Mouse (Mus musculus): ENCODE data around the gene Stk24. TPM values are rescaled to one million over a fixed set of nuclear protein-coding genes. Genes with fewer than 3 reads are reported as not detected.

Gene Stk24
- total RNA-seq, 1 experiment from 2014 or later, result 110 TPM

DNA sequence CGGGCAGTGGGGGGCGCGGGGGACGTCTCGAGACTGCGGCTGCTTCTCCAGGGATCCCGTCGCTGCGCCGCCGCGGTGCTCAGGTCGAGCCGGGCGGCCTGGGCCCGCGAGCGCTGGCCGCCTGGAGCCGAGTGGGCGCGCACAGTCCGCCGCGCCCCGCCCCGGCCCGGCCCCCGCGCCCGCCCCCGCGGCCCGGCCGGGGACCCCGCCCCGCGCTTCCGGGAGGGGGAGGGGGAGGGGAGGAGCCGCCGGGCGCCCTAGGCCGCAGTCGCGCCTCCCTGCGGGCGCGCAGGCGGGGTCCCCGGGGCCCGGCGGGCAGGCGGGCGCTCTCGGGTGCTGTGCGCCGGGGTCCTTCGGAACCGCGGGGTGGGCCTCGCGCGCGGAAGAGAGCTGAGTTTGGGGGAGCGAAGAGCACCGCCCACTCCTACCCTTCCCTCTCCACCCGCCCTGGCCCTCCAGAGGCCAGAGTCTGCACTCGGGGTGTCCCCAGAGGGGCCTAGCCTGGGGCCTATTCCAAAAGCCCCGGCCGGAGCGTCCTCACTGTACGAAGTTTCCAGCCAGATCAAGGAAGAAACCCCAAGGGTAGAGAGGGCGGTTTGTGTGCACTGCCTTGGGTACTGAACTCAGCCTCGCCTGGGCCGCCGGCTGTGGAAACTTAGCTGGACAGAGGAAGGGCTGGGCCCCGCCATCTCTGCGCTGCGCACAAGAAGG, 540 bp downstream of the Stk24 start:
- DNase-seq, result peak; percentile 89

DNA sequence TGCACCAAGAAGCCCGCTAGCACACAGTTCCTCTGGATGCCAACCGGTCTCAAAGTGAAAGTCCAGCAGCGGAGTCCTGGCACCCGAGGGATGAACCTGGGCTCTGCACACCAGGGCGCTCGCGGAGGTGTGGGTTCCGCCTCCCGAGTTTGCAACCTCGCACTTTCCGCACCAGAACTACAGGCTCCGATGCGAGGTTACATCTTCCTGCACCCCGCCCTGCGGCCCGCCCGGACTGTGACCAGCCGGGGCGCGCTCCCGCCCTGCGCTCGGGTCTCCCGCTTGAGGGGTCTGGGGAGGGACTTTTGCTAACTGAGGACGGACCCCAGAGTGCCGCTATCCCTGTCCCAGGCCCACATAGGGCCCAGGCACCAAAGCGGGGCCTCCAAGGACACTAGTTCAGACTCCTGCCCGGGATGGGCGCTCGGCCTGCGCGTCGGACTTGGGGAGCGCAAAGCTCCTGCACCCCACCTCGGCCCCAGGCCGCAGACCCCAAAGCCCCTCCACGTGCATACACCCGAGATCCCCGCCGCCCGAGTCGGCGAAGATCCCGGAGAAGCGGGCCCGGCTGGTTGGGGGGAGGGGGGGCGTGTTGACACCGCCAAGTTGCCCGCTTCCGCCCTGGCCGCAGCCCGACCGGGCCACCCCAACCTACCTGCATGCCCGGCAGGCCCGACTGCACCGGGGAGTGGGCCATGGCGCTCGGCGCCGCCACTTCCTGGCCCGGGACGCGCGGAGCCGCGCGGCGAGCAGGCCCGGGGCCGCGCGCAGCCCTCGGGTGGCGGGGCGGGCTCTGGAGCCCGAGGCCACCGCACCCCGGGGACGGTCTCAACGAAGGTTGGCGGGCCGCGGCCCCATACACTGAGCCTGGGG, 1.3 kb downstream of the Stk24 start:
- peak; percentile 68 for DNase-seq

DNA sequence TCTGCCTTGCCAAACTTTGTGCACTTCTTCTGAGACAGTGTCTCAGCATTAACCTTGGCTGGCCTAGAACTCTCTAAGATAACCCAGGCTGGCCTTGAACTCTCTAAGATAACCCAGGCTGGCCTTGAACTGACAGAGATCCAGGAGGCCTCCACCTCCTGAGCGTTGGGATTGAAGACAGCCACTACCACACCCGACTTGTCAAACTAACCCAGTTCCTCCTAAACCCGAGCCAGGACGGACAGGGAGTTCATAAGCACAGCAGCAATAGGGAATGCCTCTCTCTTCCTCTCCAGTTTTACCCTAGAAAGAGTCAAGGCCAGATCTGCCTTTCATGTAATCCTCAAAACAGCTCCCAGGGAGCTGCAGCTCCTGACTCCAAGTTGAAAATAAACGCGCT, 3.2 kb downstream of the Stk24 start:
- no peak for DNase-seq

DNA sequence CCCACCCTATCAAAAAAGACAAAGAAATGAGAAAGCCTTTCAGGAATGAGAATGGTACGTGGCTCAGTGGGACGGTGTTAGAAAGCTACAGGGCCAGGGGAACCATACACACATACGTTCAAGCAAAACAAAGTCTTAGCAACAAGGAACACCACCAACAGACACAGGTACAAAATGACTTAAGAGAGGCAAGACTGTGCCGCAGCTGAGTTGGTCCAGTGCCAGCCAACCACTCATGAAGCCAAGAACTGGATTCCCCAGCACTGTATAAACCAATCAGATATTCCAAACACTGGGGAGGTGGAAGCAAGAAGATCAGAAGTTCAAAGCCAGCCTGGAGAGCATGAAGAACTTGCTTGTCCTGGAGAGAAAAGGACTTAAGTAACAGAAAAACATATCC, 5.9 kb downstream of the Stk24 start:
- DNase-seq, result peak; percentile 46

DNA sequence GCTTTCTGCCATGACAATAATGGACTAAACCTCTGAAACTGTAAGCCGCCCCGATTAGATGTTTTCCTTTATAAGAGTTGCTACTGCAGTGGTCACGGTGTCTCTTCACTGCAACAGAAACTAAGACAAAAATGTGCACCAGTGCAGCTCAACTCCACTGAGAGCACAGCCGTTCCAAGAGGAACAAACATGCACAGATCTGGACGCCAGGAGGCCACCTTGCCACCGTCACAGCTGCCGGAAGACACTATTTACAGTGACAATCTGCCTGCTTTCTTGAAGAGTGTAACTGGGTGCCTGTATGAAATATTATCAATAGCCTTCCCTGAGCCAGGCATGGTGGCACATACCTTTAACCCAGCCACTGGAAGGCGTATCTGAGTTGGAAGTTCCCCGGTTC, 6.8 kb downstream of the Stk24 start:
- no peak for DNase-seq

DNA sequence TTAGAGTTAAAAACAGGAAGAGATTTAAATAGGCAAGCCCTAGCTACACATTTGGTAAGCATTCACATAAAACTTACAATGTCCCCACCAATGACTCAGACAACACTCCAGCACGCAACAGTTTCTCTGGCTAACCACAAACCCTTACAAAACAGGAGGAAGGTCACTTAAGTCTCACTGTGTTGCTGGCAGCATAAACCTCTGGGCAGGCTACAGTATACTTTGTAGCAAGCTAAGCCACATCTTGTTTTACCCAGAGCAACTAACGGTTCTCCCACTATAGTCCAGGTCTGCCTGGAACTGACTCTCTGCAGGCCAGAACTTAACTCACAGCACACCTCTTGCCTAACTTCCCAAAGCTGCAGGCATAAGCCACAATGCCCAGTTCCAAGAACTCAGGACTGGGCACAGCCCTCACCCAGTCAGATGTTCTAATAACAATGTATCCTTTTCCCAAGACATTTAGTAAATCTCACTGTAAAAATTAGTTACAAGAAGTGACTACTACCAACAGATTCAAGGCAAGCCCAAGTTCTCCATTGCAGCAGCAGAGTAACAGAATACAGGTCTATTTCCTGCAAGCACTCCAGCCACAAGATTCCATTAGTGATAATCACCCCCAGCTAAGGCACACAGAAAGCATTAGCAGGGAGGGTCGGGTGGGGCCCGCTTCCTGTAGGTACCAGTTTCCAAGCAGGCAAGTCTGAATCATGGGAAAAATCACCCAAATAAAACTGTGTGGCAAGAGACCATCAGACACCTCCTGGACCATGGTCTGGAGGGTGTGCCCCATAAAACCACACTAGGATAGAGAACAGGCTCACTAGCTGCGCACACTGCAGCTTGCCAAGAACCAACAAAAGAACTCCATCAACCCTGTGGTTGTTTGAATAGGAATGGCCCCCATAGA, 7.6 kb downstream of the Stk24 start:
- DNase-seq, result no peak

DNA sequence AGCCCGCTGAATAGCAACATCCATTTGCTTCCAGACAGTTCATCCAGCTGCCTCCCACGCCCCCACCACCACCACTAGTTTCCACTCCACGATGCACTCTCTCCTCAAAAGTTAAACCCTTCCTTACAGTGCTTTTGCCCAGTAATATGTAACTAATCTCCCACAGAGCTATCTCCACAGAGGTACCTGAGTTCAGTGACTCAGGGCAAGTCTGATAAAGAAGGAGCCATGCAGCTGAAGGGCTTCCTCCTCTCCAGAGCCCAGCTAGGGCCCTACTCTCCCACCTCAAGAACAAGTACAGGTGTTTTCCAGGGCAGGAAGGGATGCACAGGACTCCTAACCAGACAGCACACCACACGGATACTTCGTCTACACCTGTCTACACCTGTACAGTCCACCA, 10.4 kb downstream of the Stk24 start:
- no peak for DNase-seq

DNA sequence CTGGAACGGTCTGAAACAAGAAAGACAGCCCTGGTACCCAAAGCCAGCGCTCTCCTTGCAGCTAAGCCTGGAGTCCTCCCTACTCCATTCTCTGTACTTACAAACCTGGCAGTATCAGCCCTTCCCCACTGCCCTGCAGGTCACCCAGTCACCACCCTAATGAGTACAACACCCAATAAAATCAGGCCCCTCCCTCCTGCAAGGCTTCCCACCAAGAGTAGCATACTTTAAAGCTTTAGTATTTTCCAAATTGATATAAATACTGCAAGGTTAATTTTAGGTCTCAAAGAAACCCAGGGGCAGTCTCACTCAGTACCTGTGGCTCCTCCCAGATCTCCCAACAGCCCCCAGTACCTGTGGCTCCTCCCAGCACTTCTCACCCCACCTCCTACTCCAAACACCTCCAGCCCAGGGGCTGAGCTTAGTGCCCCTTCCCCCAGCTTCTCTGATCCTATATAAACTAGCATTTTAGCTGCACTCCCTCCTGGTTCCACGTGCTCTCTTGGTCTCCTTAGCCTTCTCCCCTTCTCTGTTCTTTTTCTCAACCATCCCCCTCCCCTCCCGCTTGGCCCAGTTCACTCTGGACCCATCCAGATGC, 11.6 kb downstream of the Stk24 start:
- no peak for DNase-seq

DNA sequence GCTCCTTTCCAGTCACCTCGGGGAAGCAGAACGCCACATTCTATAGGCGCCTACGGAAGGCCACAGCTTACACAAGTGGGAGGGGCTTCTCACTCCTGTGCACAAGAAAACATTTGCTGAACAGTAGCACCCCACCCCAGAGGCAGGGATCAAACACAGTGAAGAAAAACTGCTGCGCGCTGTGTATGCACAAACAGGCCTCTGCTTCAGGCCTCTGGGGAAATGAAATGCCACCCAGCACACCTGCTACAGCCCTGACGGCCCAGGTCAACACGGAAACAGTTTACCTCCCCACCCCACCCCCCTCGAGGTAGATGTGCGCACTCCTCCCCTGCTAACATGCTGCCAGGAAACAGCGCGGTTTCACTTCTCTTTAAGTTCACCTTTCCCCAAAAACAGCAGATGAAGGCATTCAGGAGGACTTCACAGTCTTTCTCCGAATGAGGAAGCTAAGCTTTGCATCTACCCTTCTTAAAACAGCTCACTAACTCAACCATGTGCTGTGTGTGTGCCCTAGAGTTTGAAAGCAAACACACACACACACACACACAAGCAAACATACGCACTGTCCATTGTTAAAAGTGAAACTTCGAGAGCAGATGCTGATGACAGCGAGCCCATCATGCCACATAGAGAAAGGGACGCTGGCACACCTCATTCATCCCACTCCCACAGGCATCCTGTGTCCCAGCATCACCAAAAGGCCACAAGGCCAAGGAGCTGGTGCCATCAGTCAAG, 13.7 kb downstream of the Stk24 start:
- no peak for DNase-seq

DNA sequence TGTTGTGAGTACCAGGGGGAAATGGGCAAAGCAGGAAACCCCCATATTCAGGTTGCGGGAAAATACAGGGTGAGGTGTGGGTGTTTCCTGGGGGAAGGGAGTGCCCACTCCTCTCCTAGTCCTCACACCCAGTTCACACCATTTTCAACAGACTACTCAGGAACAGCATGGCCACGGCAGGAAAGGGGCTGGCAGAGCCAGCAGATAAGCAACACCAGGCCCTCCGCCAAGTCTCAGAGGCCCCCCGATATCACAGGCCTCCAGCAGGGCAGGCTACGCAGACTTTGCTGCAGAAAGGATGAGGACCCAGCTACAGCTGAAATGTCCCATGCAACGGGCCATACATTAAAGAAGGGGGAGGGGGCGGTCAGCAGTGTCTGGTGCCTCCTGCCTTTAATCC, 14.4 kb downstream of the Stk24 start:
- DNase-seq, result no peak

DNA sequence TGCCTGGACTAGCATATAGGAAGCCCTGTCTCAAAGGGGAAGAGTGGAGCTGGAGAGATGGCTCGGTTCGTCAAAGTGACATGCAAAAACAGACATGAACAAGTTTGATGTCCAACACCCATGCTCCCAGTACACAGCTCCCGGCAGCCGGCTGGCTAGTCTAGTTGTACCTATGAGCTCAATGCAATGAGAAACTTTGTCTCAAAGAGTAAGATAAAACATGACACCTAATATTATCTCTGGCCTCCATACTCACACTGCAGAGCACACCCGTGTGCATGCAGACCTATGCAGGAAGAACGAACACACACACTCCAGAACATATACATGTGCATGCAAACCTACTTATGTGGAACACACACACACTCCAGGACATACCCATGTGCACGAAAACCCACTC, 15.5 kb downstream of the Stk24 start:
- no peak for DNase-seq

DNA sequence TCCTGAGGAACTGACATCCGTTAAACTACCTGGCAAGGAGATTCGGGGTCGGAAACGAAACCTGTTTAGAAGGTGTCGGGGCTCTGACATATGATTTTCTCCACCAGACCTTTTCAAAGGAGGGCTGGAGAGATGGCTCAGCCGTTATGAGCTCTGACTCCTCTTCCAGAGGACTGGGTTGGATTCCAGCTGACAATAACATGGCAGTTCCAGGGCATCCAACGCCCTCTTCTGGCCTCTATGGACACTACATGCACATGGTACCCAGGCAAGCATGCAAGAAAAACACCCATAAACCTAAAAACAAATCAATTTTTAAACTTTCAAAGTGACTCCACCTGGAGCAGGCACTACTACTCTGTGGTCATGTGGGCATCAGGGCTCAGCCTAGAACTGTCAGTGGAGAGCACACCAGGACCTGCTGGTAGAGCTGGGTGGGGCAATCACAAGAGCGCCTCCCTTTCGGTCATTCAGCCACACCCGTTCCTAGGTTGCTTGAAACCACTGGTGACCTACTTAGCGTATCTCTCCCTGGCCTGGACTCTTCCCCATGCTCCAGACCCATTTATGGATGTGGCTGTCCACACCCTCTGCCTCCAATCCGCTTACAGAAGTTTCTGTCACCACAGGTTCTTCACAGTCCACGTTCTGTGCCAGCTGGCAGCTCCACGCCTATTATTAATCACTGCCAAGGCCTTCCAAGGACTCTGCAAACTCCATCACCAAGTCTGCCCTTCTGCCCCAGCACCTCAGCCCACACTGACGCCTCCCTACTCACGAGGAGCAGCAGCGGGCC, 18.3 kb downstream of the Stk24 start:
- DNase-seq, result peak; percentile 83

DNA sequence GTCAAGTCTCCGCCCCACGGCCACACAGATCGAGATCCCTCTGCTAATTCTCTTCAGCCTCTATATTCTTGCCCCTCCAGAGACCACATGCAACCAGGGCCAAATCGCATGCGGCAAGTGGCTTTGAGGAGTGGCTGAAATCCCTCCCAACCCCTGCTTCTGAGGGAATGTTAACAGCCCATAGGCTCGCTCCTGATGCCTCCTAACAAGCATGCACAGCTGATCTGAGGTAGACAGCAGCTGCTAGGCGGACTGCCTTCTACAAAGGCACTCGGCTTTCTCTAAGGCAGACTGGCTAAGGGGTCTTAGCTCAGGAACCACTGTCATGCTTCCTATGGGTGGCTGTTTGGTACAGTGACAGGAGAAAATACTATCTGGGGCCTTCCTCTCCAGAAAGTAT, 20.0 kb downstream of the Stk24 start:
- no peak for DNase-seq

DNA sequence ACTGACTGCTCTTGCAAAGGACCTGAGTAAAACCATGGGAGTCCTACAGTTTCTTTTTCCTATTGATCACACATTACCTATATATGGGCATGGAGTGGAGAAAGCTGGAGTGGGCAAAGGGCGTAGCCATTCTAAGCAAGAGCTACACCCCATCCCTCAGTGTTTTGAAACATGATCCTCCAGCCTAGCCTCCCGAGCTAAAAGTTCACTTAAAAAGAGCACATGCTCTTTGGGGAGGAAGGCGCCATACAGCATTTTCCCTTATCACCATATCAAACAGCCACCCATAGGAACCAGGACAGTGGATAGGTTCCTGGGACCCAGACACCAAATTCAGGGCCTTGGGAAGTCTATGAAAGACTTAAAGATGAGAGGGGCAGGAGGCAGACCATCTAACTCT, 20.8 kb downstream of the Stk24 start:
- DNase-seq, result no peak

DNA sequence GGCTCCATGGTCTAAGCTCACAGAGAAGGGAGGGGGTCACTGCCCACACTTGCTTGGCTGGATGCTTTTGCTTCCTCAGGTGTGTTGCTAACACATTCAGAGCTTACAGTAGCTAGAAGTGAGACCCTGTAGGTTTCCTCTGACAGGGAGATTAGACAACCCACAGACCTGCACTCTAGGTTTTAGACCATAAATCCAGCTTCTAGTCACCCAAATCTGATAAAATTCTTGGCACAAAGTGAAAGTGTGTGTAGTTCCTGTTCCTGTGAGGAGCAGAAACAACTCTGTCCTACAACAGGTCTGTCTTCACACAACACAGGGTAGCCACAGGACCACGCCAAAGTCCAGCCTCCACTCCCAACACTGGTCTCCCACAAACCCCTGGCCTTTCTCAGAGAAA, 21.5 kb downstream of the Stk24 start:
- no peak for DNase-seq

DNA sequence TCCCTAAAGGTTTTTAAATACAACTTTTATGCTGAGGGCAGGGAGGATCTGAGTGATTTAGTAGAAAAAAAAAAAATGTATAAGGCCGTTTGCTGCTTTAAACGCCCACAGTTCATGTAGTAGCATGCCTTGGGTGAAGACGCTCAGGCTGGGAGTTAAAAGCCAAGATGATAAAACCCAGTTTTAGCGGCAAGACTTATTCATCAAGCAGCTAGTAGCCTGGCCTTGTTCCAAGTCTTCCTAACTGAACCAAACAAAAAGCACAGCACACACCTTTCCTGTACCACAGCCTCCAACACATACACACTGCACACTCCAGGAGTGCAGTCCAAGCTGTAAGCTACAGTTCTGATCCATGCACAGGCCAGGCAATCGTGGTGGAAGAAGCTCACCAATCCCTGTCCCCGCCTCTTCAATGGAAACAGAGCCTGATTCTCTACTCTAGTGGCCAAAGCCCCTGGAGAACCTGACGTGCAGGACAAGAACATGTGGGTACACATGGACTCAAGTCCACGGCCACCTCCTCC, 23.4 kb downstream of the Stk24 start:
- no peak for DNase-seq

DNA sequence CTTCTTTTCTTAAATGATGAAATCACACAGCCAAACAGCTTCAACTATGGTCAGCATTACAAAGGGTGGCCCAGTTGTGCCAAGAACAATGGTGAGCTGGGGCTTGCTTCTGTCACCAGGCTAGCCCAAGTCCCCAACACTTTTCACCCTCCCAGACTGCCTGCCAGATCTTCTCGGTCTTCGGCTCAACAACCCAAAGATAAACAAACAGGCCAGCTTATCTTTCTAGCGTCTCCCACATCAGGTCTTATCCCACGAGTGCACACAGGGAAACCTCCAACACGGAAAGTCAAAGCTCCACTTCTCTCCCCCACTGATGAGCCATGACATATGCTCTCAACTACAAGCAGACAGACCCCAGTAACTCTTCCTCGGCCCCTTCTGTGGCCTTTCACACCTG, 24.1 kb downstream of the Stk24 start:
- DNase-seq, result no peak

DNA sequence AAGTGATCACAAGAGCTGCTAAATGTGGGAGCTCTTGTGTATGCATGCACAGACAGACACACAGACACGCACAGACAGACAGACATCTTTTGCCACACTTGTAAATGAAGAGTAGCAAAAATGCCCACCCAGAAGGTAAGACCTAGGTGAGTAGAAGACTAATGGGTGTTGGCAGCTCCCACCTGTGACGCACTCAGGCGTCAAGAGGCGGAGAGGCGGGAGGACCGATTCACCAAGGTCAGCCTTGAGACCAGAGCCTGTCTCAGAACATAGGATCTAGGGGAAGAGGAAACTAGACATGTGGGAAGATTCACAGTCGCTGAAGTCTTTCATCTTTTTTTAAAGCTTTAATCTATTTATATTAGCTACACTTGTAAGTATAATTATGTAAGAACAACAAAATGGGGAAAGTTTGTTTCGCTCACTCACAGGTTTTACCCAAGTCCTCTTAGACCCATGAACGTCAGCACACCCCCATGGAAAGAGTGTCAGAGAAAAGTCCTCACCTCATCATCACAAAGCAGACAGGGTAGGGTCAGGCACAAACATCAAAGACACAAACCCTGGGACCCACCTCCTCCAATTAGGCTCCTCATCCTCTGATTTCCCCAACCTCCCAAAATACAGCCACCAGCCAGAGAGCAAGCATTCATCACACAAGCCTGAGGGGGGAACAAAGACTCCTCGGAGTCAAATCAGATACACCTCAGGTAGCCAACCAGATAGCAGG, 26.0 kb downstream of the Stk24 start:
- peak; percentile 59 for DNase-seq

DNA sequence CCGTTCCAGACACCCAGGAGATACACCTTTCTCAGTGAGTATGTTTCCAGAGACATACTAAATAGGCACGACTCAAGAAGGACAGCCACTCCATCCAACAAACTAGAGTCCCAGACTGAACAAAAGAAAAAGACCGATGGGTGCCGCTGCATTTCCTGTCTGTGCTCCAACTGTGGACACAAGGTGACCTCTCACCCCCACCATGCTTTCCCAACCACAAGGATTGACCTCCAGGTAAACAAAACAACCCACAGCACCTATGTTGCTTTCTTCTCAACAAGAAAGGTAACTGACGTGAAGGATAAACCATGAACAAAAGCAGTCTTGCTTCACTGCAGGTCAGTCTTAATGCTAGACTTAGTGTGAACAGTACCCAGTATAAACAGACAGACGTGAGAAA, 27.1 kb downstream of the Stk24 start:
- no peak for DNase-seq

DNA sequence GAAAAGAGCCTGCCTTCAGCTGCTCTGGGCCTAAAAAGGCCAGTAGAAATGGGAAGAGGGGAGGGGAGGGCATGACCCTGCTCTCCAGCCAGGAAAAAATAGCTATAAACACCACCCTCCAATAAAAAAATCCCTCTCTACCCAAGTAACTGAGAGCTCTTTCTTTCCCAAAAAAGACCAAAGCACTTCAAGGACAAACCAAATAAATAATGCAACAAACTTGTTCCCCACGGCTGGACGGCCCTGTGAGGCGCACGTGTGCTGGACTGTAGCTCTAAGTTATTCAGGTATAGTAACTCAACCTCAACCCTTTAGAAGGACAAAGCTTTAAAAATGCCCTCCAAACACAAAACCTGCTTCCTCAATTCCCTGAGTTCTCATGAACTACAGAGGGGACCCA, 28.1 kb downstream of the Stk24 start:
- DNase-seq, result no peak
